Mouse (Mus musculus) limb, embryonic 11.5 days (tissue): ENCODE data around the gene Hist1h3f. TPM values are rescaled to one million over a fixed set of nuclear protein-coding genes. Genes with fewer than 3 reads are reported as not detected.
"Not testable (repeated sequence)": the region's sequence is repeated elsewhere in the genome, so short reads cannot be mapped to it uniquely, and the experiment has no call there.

ENCODE experiments used
- ATAC-seq: fragments of 200-750 bp; cut with Nextera tagmentation; 2 replicates; pipeline ENCODE4 v1.8.0; 2017; ENCODE audit warnings: low read depth; ENCODE audit not compliant: insufficient number of reproducible peaks, low FRiP score, low TSS enrichment
- DNase-seq: peaks from one replicate; pipeline ENCODE4 v3.0.0-alpha.2; 2015; ENCODE audit warnings: low spot score
- H3K27ac ChIP-seq: fragments of 300-500 bp; sonication (generic); replicated peaks from 2 replicates; pipeline ENCODE4 v1.5.1; 2014; ENCODE audit warnings: low read depth, mild to moderate bottlenecking, low read length
- H3K27me3 ChIP-seq: fragments of 300-500 bp; sonication (generic); 2 replicates; pipeline ENCODE4 v1.6.1; 2014; ENCODE audit warnings: mild to moderate bottlenecking, low read length, mixed read lengths; ENCODE audit not compliant: control insufficient read depth, insufficient read depth
- H3K36me3 ChIP-seq: fragments of 300-500 bp; sonication (generic); 2 replicates; pipeline ENCODE4 v1.6.1; 2014; ENCODE audit warnings: mild to moderate bottlenecking, low read length, moderate library complexity, mixed read lengths; ENCODE audit not compliant: control insufficient read depth, insufficient read depth
- H3K4me1 ChIP-seq: fragments of 300-500 bp; sonication (generic); 2 replicates; pipeline ENCODE4 v1.6.1; 2014; ENCODE audit warnings: low read length, mixed read lengths; ENCODE audit not compliant: control insufficient read depth, insufficient read depth
- H3K4me2 ChIP-seq: fragments of 300-500 bp; sonication (generic); 2 replicates; pipeline ENCODE4 v1.6.1; 2014; ENCODE audit warnings: low read depth, mild to moderate bottlenecking, moderate library complexity; ENCODE audit not compliant: severe bottlenecking
- H3K4me3 ChIP-seq: fragments of 300-500 bp; sonication (generic); 2 replicates; pipeline ENCODE4 v1.5.1; 2014; ENCODE audit warnings: low read depth, low read length
- H3K9ac ChIP-seq: fragments of 300-500 bp; sonication (generic); 2 replicates; pipeline ENCODE4 v1.6.1; 2014; ENCODE audit warnings: mild to moderate bottlenecking, low read length
- H3K9me3 ChIP-seq: fragments of 300-500 bp; sonication (generic); 2 replicates; pipeline ENCODE4 v1.6.1; 2016; ENCODE audit warnings: low read length; ENCODE audit not compliant: control insufficient read depth
- WGBS: fragments of 180-500 bp; shearing (Covaris S2); extraction: QIAGEN DNeasy Blood & Tissue Kit; methylation state at CpG from one replicate; pipeline ENCODE4 v1.1.7; 2014; 5-methylcytosine and 5-hydroxymethylcytosine counted together
- polyA plus RNA-seq: library from polyadenylated mRNA; unstranded; fragments of >200 nt; fragmentation: Nextera tagmentation; extraction: Ambion mirVana; gene quantifications from 2 replicates; pipeline ENCODE4 v1.2.1, GENCODE M21; 2014

Hist1h3f gene
- polyA plus RNA-seq, 1 experiment from 2014 or later = 1.4 TPM

- Histone ChIP-seq H3K9ac (peak overlapping the region; percentile 77), H3K4me1 (peaks cover 9% of the 10 kb centered on the region; the same call in 1 of the 2 replicates), H3K4me2 (peak overlapping the region; percentile 70), H3K9me3 (no peaks in the 10 kb centered on the region), H3K36me3 (no peaks in the 10 kb centered on the region), H3K4me3 (peak overlapping the region; percentile 39), H3K27ac (peak overlapping the region; percentile 98), H3K27me3 (no peaks in the 10 kb centered on the region)
- no peak for ATAC-seq
- under 1% methylated on average over 21 of the region's 21 CpGs for WGBS
- peak; percentile 87 for DNase-seq
Observed at GRCm38 (mm10) chr13:23585029-23585441, 41.2 kb downstream of the Hist1h3f start.

- WGBS = under 1% methylated on average over 21 of the region's 36 CpGs
- ATAC-seq (peak; percentile 88), DNase-seq (peak; percentile 80)
- Histone ChIP-seq H3K27ac (peak overlapping the region; percentile 98), H3K4me3 (peak overlapping the region; percentile 39), H3K4me2 (peak overlapping the region; percentile 70), H3K9ac (peak overlapping the region; percentile 77)
- H3K27me3 ChIP-seq, H3K4me1 ChIP-seq, H3K36me3 ChIP-seq, H3K9me3 ChIP-seq: not testable (repeated sequence)
Observed at GRCm38 (mm10) chr13:23585442-23586098, 41.7 kb downstream of the Hist1h3f start.

- peaks cover 6% of the 10 kb centered on the region; the same call in 1 of the 2 replicates for H3K4me1 ChIP-seq
- DNase-seq = peak; percentile 58
- H3K9ac ChIP-seq = peak overlapping the region; percentile 46
- ATAC-seq = no peak
- no peaks in the 10 kb centered on the region for H3K36me3 ChIP-seq
- H3K27ac ChIP-seq = peak overlapping the region; percentile 85
- no peaks in the 10 kb centered on the region for H3K27me3 ChIP-seq
- H3K9me3 ChIP-seq = no peaks in the 10 kb centered on the region
- H3K4me2 ChIP-seq = peak overlapping the region; percentile 29
- WGBS = 2% methylated on average over 22 of the region's 22 CpGs
- peak overlapping the region; percentile 3; the same call in 1 of the 2 replicates for H3K4me3 ChIP-seq
Observed at GRCm38 (mm10) chr13:23586099-23586939, 42.5 kb downstream of the Hist1h3f start.

GRCm38 (mm10) chr13:23586940-23587225, 43.0 kb downstream of the Hist1h3f start:
- H3K4me3 ChIP-seq = no peak overlapping the region
- peaks cover 6% of the 10 kb centered on the region; the same call in 1 of the 2 replicates for H3K4me1 ChIP-seq
- no peaks in the 10 kb centered on the region for H3K36me3 ChIP-seq
- peak overlapping the region; percentile 46; the same call in 1 of the 2 replicates for H3K9ac ChIP-seq
- no peaks in the 10 kb centered on the region for H3K27me3 ChIP-seq
- H3K9me3 ChIP-seq = no peaks in the 10 kb centered on the region
- peak overlapping the region; percentile 85 for H3K27ac ChIP-seq
- peak overlapping the region; percentile 29; the same call in 1 of the 2 replicates for H3K4me2 ChIP-seq
- DNase-seq (no peak), ATAC-seq (no peak)
- 0% methylated on average over 1 of the region's 1 CpGs for WGBS

GRCm38 (mm10) chr13:23591206-23591605, 47.4 kb downstream of the Hist1h3f start:
- no peak for DNase-seq
- Histone ChIP-seq H3K27me3 (no peaks in the 10 kb centered on the region), H3K4me1 (0 out of 2 replicates have a peak, but pooled peaks cover 5% of the 10 kb centered on the region), H3K36me3 (no peaks in the 10 kb centered on the region), H3K4me2 (no peak overlapping the region), H3K27ac (no peak overlapping the region), H3K9me3 (no peaks in the 10 kb centered on the region), H3K4me3 (no peak overlapping the region), H3K9ac (no peak overlapping the region)
- ATAC-seq = no peak
- 97% methylated on average over 7 of the region's 7 CpGs for WGBS

GRCm38 (mm10) chr13:23591886-23592285, 48.0 kb downstream of the Hist1h3f start:
- H3K4me1 ChIP-seq, H3K4me2 ChIP-seq, H3K36me3 ChIP-seq, ATAC-seq, DNase-seq, H3K4me3 ChIP-seq, H3K27ac ChIP-seq, H3K9ac ChIP-seq, H3K9me3 ChIP-seq, H3K27me3 ChIP-seq: not testable (repeated sequence)
- 84% methylated on average over 7 of the region's 7 CpGs for WGBS

- Histone ChIP-seq H3K4me2 (no peak overlapping the region), H3K36me3 (no peaks in the 10 kb centered on the region), H3K4me3 (no peak overlapping the region), H3K9me3 (no peaks in the 10 kb centered on the region), H3K9ac (no peak overlapping the region), H3K4me1 (0 out of 2 replicates have a peak, but pooled peaks cover 5% of the 10 kb centered on the region), H3K27ac (peak overlapping the region; percentile 64; the same call in 1 of the 2 replicates), H3K27me3 (no peaks in the 10 kb centered on the region)
- 55% methylated on average over 7 of the region's 7 CpGs for WGBS
- ATAC-seq (no peak), DNase-seq (no peak)
Observed at GRCm38 (mm10) chr13:23592614-23593013, 48.8 kb downstream of the Hist1h3f start.

- Histone ChIP-seq H3K4me1 (0 out of 2 replicates have a peak, but pooled peaks cover 5% of the 10 kb centered on the region), H3K27ac (peak overlapping the region; percentile 64; the same call in 1 of the 2 replicates), H3K4me2 (no peak overlapping the region), H3K9me3 (no peaks in the 10 kb centered on the region), H3K9ac (no peak overlapping the region), H3K27me3 (no peaks in the 10 kb centered on the region), H3K36me3 (no peaks in the 10 kb centered on the region), H3K4me3 (no peak overlapping the region)
- 73% methylated on average over 5 of the region's 5 CpGs for WGBS
- ATAC-seq = no peak
- DNase-seq = no peak
Observed at GRCm38 (mm10) chr13:23593051-23593770, 49.4 kb downstream of the Hist1h3f start.
